In the genomic region with DNA sequence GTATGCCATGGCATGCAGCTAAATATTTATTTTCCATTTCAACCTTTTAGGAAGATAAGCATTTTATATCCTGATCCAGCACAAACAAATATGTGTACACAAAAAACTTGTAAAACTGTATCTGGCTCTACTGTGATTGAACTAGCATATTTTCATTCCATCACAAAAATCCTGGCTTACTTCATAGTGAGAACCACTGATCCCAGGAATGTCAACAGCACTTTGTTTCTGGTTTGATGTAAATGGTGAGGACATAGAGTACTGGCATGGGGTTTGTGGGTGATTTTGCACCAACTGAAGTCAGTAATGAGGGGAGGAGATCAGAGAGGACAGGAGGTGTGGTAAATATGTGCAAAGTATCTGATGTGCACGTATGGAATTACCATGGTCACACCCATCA, we compare ENCODE assay signal across 25 mouse cellular contexts. TPM values are rescaled to one million over a fixed set of nuclear protein-coding genes. Genes with fewer than 3 reads are reported as not detected.
DNase-seq lines count a peak whose midpoint lies in the region; ATAC-seq and TF ChIP-seq lines count a peak whose summit lies in the region.
"Had no signal": no experiment of that assay in that cellular context is flagged by ENCODE, and none has a peak within 500 bp of the region (broad histone marks: within the 10 kb centered on the region; RNA-seq: fewer than 3 reads in every experiment).

No protein-coding gene starts in this region.

- TF ChIP-seq EP300 in lung, postnatal 0 days (IDR thresholded peaks at IDR 0.05), result peak; percentile 87

- peaks cover 5% of the 10 kb centered on the region; the same call in 1 of the 2 replicates for H3K36me3 ChIP-seq in heart, embryonic 12.5 days
- no peaks in the 10 kb centered on the region for H3K36me3 ChIP-seq in lung, postnatal 0 days (ENCODE audit: insufficient read depth, low read length)
- H3K36me3 ChIP-seq in spleen, adult 2 months (ENCODE audit: control insufficient read depth, insufficient read depth, low read length), result peaks cover 16% of the 10 kb centered on the region

- H3K27me3 ChIP-seq in heart, embryonic 12.5 days (replicated peaks), result no peaks in the 10 kb centered on the region
- H3K27me3 ChIP-seq in lung, postnatal 0 days (replicated peaks; ENCODE audit: insufficient read depth, low read length), result no peaks in the 10 kb centered on the region
- no peaks in the 10 kb centered on the region for H3K27me3 ChIP-seq in spleen, adult 2 months (ENCODE audit: control insufficient read depth, insufficient read depth, low read length)
- H3K27me3 ChIP-seq: forebrain, embryonic 13.5 days; heart, embryonic 13.5 days had no signal

- H3K4me1 ChIP-seq in heart, embryonic 12.5 days (replicated peaks), result peaks cover 49% of the 10 kb centered on the region
- H3K4me1 ChIP-seq in lung, postnatal 0 days (ENCODE audit: insufficient read depth, low read depth, low read length), result peaks cover 38% of the 10 kb centered on the region
- peaks cover 28% of the 10 kb centered on the region for H3K4me1 ChIP-seq in spleen, adult 2 months (ENCODE audit: control insufficient read depth, insufficient read depth, insufficient read length)
- H3K4me1 ChIP-seq: forebrain, embryonic 10.5 days; forebrain, embryonic 13.5 days had no signal

- no peak overlapping the region for H3K4me2 ChIP-seq in heart, embryonic 12.5 days
- H3K4me2 ChIP-seq in lung, postnatal 0 days (replicated peaks; ENCODE audit: low read depth, low read length), result no peak overlapping the region
- H3K4me2 ChIP-seq: forebrain, embryonic 13.5 days; heart, embryonic 13.5 days; hindbrain, embryonic 14.5 days had no signal

- ATAC-seq in heart, embryonic 12.5 days (ENCODE audit: insufficient number of reproducible peaks, low FRiP score), result no peak
- ATAC-seq in lung, postnatal 0 days, result peak; percentile 61
- ATAC-seq: forebrain, embryonic 13.5 days; forebrain, embryonic 16.5 days; hindbrain, postnatal 0 days had no signal

- no peak overlapping the region for H3K9ac ChIP-seq in heart, embryonic 12.5 days
- H3K9ac ChIP-seq in lung, postnatal 0 days (replicated peaks; ENCODE audit: low read depth), result no peak overlapping the region
- H3K9ac ChIP-seq: forebrain, embryonic 13.5 days; hindbrain, embryonic 14.5 days had no signal

- H3K9me3 ChIP-seq in heart, embryonic 12.5 days (replicated peaks), result no peaks in the 10 kb centered on the region
- no peaks in the 10 kb centered on the region for H3K9me3 ChIP-seq in lung, postnatal 0 days (ENCODE audit: low read length)
- H3K9me3 ChIP-seq: forebrain, embryonic 10.5 days; forebrain, embryonic 13.5 days; heart, embryonic 13.5 days had no signal

- peak overlapping the region; percentile 6; the same call in 1 of the 2 replicates for H3K27ac ChIP-seq in heart, embryonic 12.5 days (ENCODE audit: poor library complexity, severe bottlenecking)
- H3K27ac ChIP-seq in lung, postnatal 0 days (ENCODE audit: low read length), result peak overlapping the region; percentile 85
- peak overlapping the region; percentile 8; the same call in 1 of the 2 replicates for H3K27ac ChIP-seq in spleen, adult 2 months (ENCODE audit: insufficient read depth, low read length)
- H3K27ac ChIP-seq: forebrain, embryonic 10.5 days; forebrain, embryonic 13.5 days; heart, embryonic 13.5 days; hindbrain, embryonic 14.5 days; hindbrain, postnatal 0 days had no signal

- TF ChIP-seq CTCF in lung, postnatal 0 days (IDR thresholded peaks at IDR 0.05), result no peak
- no peak for TF ChIP-seq CTCF in spleen, adult 2 months (IDR thresholded peaks at IDR 0.05; ENCODE audit: extremely low read depth, insufficient read depth, insufficient read length, insufficient replicate concordance)

- no peak for TF ChIP-seq POLR2A in spleen, adult 2 months (IDR thresholded peaks at IDR 0.05; ENCODE audit: low read depth, low read length)

- no peak for DNase-seq in heart, adult 11 months
- DNase-seq in lung, postnatal 0 days (ENCODE audit: low spot score), result peak; percentile 71
- DNase-seq in lung, postnatal 14 days, result no peak
- no peak for DNase-seq in spleen, adult 2 months (ENCODE audit: low read depth in 1 of 2, low spot score in 2 of 2)
- no peak for DNase-seq in spleen, postnatal 10 days (ENCODE audit: low spot score in 2 of 2)
- DNase-seq in kidney, postnatal 25 days, result no peak
- DNase-seq: adrenal gland, adult 2 months; adrenal gland, postnatal 14 days; B cell, adult 2 months; cerebellum, adult 11 months; cerebellum, adult 2 months; cerebellum, adult 9-11 months; cerebellum, postnatal 25 days; gastrocnemius, adult 2 months; gastrocnemius, postnatal 14 days; heart, adult 18-20 months; heart, postnatal 14 days; heart, postnatal 4 days had no signal

- no peak overlapping the region for H3K4me3 ChIP-seq in heart, embryonic 12.5 days
- H3K4me3 ChIP-seq in lung, postnatal 0 days (ENCODE audit: low read depth, low read length), result no peak overlapping the region
- H3K4me3 ChIP-seq in spleen, adult 2 months (ENCODE audit: extremely low read depth, insufficient read depth, insufficient read length), result no peak overlapping the region
- H3K4me3 ChIP-seq: forebrain, embryonic 10.5 days; forebrain, embryonic 13.5 days; gastrocnemius, adult 2 months; heart, embryonic 13.5 days had no signal

- WGBS in heart, embryonic 12.5 days, result 45% methylated on average over 1 of the region's 1 CpGs
- 18% methylated on average over 1 of the region's 1 CpGs for WGBS in lung, postnatal 0 days
- WGBS in spleen, adult 2 months, result 59% methylated on average over 1 of the region's 1 CpGs

RNA-seq across cellular contexts. Expression of a gene that starts 41.1 kb away (rescaled TPM):
- 22.6 and 23.1 TPM in 2 replicates for polyA plus RNA-seq in heart, embryonic 12.5 days (2016; fragmentation: Nextera tagmentation; extraction: Ambion mirVana)
- polyA plus RNA-seq in lung, postnatal 0 days (2015; fragmentation: Nextera tagmentation; extraction: Ambion mirVana), result 38.4 and 38.9 TPM in 2 replicates
- polyA plus RNA-seq in spleen, adult 2 months (2012; rRNA removed), result 69.7 and 79.4 TPM in 2 replicates

Comparison
In these comparisons a context has a peak if more than half of its experiments do, and no peak if none do; other contexts are left out.
1. H3K27ac ChIP-seq: peak in every context shown above with its lines; median percentile 85 in lung, postnatal 0 days; 8 in spleen, adult 2 months; 6 in heart, embryonic 12.5 days.